Mouse (Mus musculus) c-Kit-positive CD71-positive TER-119-negative erythroid progenitor cells, embryonic 14.5 days (primary cell): Measurements from ENCODE around the gene Lrrc26.
"Not testable (repeated sequence)": the region's sequence is repeated elsewhere in the genome, so short reads cannot be mapped to it uniquely, and the experiment has no call there.

Experiments
- DNase-seq: peaks from one replicate; pipeline ENCODE4 v3.0.0-alpha.2; 2013; ENCODE audit warnings: low read depth

Lrrc26 gene

DNA sequence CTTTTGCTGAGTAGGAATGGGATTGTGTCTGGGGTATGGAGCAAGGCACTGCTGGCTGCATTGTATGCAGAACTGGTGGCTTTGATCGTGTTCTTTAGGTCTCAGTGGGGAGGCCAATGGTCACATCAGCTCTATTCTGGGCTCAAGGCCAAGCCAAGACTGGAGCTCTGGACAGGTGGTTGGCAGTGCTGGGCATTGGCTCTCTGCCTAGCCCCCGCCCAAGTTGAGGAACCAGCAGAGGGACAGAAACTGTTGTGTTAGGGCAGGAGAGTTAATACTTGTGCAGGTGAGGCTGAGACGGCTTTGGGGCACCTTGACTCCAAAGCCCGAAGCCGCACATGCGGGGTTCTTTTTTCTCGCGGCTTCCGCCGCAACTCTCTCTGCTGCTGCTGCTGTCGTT is at the start of gene Lrrc26:
Lrrc26 (plus strand) TSS at position 265 of the 400 bp plus-strand sequence.
- DNase-seq = no peak

DNA sequence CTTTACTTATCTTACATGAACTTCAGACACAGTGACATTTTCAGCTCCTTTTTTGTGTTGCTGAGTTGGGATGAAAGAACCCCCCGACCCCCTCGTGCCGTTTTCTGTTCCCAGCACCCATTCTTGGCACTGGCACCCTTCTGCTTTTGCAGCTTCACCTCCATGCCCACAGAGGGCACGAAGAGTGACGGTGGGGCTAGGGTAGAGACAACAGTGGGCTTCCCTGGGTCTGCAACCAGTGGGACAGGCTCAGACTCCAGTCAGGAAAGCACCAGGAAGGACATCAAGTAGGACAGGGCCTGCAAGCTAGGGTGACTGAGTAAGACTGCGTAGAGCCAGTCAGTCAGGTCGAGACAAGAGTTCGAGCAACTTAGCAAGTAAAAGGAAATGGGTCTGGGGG is 49.4 kb upstream of the Lrrc26 start:
- DNase-seq = no peak

DNA sequence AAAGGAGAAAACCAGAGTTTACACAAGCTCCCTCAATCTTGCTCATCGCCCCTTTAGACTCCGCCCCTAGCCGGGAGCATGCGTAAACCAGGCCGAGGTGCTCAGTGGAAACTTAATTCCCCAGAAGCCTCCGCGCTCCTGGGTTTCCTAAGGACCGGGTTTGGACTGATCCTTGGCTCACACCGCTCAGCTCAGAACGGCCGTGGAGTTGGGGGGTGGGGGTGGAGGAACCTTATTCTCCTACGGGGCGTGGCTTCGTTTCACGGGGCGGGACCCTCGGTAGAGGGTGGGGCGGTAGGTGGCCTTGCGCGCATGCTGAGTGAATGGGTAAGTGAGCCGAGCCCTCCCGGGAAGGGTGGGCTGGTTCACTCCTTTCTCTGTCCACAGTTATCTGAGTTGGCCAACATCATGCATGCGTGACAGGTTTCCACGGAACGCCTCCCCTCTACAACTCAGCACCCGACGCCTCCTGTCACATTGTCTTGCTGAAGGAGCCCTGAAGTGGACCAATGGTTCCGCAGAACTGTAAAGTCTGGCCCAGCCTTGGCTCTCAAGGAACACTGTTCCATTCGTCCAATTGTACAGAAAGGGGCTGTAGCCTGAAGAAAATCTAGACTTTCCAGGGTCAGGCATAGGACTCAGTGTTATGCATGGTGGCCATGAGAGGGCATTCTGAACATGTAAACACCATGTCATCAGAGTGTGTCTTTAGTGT is 48.8 kb upstream of the Lrrc26 start:
- DNase-seq = no peak

DNA sequence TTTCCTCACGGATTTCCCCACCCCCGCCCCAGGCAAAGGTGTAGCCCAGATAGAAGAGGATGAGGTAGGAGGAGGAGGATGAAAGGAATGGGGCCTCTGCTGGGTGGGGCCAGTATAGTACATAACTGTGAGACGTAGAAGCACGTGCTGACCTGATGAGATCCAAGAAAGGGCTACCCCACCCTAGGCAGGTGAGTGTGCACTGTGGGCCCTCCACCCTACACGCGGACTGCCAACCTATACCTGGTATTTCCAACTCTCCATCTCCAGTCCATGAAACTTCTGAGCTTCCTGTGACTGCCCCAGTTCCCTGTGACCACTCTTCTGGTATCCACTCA is 48.3 kb upstream of the Lrrc26 start:
- no peak for DNase-seq

DNA sequence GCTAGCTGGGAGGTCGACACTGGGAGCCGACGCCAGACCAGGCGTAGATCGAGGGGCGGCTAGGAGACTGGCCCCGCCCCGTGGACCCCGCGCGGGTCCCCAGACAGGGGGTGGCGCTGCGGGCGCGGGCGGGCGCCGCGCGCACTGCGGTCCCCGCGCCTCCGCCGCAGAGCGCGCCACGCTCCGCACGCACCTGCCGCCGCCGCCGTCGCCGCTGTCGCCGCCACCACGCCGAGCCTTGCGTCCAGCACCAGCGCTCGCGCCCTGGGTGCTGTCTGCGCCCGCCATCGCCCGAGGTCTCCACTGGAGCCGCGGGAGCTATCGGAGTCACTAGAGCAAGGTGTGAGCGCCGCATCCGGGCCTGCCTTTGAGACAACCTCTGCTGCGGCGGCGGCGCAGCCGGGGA is 47.6 kb upstream of the Lrrc26 start, which contains the start of the genes Rnf208 and Cysrt1:
Rnf208 (plus strand) TSS at position 155 of the 406 bp plus-strand sequence.
Cysrt1 (minus strand) TSS at position 352 of the 406 bp plus-strand sequence.
- no peak for DNase-seq

DNA sequence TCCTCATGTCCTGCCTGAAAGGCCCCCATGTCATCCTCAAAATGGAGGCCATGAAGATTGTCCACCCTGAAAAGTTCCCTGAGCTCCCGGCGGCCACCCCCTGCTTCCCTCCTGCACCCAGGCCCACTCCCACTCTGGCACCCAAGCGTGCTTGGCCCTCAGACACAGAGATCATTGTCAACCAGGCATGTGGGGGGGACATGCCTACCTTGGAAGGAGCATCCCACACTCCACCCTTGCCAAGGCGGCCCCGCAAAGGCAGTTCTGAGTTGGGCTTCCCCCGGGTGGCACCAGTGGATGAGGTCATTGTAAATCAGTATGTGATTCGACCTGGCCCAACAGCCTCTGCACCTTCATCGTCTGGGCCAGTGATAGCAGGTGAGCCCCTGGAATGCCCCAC is 46.4 kb upstream of the Lrrc26 start:
- no peak for DNase-seq

DNA sequence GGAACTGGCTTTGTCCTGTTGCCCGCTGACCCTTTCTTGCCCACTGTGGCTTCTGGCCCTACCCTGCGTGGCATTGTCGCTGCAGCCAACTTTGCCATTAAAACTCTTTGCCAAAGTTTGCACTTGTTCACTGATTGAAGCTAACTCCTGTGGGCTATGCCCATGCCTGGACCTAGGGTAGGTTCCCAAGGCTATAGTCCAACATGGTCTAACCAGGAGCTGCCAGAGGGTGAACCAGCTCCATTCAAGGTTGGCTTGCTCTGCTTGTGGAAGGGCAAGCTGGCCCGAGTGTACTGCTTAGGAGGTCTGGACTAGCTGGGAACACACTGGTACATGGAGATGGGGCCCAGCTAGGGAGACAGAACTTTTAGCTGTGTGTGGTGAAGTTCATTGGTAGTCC is 45.6 kb upstream of the Lrrc26 start:
- DNase-seq = no peak

DNA sequence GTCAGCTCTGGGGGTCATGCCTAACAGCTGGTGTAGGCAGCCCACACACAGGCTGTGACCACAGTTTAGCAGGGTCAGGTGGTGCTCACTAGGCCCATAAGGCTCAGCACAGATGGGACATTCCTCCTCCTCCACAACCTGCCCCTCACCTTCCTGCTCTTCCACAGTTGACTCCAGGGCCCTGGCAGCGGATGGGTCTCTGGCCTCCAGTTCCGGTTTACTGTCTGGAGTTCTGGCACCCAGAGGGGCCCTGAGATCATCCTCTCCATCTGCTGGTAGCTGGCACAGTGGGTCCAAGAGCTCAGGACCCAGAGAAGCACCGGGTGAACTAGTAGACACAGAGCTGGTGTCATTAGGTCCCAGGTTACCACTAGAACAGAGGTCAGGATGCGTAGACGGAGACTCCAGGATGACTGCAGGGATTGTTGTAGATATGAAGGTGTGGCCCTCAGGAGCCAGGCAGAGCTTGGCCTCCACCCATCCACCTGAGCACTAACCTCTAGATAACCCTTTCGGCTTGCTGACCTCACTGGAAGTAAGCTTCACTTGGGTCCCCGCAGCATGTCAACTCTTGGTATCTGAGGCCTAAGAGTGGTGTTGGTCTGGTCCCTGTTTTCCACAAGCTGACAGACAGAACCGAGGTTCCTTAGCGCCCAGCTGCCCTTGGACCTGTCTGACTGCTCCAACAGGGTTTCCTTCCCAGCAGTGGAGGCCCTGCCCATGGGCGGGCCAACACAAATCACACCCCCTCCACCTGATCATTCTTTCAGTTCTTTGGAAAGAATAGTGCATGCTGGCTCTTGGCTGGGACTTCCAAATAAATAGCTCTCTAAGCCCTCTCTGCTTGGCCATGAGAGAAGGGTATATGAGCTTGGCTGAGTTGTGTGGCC is 43.3 kb upstream of the Lrrc26 start, which contains the start of gene AL732309.1:
AL732309.1 (minus strand) TSS at position 681 of the 890 bp plus-strand sequence.
- DNase-seq = no peak

DNA sequence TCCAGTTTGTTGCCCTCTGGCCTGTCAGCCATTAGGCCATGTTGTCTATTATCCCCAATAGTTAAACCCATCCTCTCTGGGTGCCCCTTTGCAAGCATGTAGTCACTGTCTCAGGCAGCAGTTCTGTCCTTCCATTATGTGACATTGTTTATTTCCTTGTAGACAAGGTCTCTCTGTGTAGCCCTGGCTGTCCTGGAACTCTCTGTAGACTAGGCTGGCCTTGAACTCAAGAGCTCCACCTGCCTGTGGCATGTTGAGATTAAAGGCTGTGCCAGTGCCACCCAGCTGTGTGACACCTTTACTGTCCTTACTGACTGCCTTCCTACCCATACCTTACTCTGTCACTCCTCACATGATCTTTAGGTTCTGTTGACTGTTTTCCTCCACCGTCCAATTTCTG is 37.4 kb upstream of the Lrrc26 start:
- DNase-seq = no peak

DNA sequence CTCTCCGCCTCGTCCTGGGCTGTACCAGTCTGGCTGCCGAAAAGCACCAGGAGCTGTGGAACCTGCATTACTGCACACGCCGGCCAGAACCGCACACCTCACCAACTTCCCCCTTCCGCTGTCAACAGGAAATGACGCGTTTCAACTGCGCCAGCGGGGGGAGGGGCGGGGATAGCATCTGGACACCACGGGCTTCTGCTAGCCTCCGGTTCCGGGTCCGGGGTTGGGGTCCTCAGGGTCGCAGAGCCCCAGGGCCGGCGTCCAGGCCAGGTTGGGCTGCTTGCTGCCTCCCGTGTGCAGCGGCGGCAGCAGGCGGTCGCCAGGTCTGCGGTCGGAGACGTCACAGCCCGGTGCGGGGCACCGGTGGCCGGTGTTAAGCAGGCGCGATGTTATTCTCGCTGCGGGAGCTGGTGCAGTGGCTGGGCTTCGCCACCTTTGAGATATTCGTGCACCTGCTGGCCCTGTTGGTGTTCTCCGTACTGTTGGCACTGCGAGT is 34.4 kb upstream of the Lrrc26 start, which contains the start of gene Tmem203:
Tmem203 (plus strand) TSS at position 156 of the 496 bp plus-strand sequence.
- DNase-seq = peak; percentile 88

DNA sequence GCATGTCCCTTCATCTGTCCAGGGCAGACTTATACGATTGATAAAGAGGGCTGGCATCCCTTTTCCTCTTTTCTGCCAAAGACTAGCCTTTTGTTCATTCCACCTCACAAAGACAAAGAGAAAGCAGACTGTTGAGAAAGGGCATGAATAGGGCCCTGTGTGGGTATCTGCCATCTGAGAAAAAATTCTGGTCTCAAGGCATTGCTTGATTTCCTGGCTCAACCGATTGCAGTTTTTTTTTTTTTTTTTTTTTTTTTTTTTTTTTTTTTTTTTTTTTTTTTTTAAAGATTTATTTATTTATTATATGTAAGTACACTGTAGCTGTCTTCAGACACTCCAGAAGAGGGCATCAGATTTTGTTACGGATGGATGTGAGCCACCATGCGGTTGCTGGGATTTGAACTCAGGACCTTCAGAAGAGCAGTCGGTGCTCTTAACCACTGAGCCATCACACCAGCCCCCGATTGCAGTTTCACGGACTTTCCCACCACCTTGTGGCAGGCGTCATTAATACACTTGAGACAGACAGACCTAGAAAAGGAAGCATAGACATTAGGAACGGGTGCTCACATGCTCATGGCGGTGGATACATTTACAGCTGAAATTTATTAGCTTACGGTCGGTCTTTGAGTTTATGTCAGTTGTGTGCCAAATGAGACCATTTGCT is 33.1 kb upstream of the Lrrc26 start:
- not testable (repeated sequence) for DNase-seq

DNA sequence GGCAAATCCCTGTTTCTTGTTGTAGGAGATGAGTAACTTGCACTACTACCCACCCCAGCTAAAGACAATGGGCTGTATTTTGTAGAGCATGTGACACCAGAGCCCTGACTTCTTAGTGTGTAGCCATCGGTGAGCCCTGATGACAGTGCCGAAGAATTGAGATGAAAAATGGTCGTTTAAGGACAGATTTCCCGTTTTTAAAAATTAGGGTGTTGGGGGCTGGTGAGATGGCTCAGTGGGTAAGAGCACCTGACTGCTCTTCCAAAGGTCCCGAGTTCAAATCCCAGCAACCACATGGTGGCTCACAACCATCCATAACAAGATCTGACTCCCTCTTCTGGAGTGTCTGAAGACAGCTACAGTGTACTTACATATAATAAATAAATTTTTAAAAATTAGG is 32.5 kb upstream of the Lrrc26 start:
- DNase-seq = not testable (repeated sequence)

DNA sequence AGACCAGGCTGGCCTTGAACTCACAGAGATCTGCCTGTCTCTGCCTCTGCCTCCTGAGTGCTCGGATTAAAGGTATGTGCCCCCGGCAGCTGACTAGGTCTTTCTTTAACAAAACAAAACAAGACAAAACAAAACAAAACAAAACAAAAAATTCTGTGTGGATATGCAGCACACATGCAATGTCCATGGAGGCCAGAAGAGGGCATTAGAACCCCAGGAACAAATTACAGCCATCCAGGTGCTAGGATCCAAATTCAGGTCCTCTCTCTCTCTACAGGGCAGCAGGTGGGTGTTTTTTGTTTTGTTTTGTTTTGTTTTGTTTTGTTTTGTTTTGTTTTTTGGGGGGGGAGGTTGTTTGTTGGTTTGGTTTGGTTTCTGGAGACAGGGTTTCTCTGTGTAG is 30.8 kb upstream of the Lrrc26 start:
- DNase-seq = no peak

DNA sequence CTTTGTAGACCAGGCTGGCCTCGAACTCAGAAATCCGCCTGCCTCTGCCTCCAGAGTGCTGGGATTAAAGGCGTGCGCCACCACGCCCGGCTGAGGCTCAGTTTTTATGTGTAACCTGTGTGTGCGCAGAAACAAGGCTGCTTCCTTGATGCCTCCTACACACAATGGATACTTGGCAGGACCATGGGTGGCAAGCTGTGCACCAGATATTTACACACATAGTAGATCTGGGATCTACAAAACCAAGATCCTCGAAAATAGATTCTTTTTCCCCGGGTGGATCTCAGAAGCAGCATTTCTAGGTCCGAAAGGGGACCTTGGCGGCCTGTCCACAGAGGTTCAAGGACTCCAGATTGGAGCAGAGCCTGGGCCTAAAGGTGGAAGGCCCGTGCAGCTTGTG is 27.8 kb upstream of the Lrrc26 start:
- no peak for DNase-seq

DNA sequence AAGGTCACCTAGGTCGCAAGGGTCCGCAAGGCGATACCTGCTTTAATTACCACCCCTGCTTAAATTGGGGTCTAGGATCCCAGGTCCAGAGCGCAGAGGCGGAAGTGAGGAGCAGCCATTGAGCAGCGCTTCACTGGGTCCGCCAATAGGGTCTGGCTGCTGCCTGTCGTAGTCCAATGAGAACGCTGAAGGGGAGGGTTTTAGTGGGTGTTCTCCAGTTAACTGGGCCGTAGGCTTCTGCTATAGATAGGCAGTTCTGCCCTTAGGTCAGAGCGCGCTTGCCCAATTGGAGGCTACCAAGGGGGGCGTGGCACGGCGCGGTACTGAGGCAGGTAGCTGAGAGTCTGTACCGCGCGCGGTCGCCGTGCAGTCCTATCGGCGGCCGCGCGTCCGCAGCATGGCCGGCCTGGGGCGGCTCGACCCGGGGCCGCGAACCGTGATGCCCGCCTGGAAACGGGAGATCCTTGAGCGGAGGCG is 27.4 kb upstream of the Lrrc26 start, which contains the start of gene Tprn:
Tprn (plus strand) TSS at position 328 of the 477 bp plus-strand sequence.
- DNase-seq = peak; percentile 95

DNA sequence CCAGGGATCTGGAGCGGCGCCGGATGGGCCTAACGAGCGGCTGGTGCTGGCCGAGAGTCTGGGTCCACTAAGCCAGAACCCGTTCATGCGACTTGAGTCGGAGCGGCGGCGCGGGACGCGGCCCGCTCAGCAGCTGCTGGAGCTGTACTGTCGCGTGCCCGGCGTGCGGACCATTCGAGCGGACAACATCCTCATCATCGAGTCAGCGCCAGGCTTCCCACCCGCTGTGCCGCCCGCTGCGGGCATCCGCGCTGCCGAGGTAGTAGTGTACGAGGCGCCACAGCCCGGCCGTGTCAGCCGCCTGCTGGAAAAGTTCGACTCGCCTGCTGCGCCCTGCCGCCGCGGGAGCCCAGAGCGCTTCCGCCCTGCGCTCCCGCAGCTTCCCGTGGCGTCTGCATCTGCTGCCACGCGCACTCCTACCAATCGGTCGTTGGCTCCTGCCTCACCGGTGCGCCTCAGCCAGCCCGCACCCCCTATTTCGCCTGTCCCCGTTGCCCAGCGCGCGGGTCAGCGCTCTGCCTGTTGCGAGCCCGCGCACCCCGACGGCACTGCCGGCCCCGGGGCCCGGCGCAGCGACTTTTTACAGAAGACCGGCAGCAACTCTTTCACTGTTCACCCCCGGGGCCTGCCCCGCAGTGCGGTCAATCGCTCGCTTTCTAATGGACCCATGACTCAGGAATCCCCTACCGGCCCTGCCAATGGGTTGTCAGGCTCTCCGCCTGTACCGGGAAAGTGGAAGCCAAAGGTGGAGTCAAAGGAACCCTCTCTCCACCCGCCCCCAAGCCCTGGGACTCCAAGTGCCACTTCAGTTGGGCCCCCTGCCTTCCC is 26.7 kb upstream of the Lrrc26 start:
- DNase-seq = peak; percentile 43

DNA sequence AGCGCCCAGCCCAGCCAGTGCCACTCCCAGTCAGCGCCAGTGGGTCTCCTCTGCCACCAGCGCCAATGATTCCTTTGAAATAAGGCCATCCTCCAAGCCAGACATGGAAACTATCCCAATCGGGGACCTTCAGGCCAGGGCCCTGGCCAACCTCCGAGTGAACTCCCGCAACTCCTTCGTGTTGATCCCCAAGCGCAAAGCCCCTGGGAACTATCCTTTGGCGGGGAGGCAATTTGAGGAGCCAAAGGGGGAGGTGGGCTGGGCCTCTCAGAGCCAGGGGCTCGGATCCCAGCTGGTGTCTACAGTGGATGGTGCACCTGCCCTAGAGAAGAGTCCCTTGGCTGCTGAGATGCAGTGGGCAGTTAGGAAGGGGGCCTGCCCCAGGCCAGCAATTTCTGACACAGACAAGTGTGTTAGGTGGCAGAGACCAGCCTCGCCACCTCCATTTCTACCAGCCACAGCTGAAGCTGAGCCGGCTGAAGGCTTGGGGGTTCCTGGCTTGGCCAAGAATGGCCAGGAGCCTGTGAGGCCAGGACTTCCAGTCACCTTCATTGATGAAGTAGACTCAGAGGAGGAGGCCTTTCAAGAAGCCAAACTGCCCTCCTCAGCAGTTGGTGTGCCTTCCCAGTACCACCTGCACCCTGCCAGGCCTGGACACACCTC is 26.0 kb upstream of the Lrrc26 start:
- no peak for DNase-seq

DNA sequence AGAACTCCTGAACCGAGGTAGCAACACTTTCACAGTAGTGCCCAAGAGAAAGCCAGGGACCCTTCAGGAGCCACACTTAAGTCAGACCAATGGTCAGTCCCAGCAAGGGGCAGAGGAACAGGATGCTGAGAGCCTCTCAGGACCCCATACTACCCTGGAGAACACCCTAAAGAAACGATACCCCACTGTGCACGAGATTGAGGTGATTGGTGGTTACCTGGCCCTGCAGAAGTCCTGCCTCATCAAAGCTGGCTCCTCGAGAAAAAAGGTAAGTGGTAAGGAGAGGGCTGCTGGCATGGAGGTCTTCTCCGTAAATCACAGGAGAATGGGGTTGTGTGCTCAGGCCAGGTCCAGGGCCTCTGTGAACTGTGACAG is 25.4 kb upstream of the Lrrc26 start:
- DNase-seq = no peak

DNA sequence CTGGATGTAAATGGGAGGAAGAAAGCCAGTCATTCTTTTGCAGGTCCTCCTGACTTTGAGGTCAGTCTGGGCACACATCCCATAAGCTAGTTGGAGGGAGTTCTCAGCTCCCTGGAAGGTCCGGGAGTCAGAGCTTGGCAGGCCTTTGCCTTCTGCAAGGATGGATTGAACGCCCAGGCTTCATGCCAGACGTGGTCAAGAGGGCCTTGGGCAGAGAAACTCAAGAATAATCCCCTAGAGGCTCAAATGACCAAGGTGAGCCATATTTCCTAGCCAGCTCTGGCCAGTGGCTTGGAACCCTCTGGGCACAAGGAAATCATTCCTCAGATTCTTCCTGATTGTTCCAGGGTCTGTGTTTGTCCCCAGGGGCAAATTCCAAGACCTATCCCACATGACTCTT is 24.9 kb upstream of the Lrrc26 start:
- no peak for DNase-seq

DNA sequence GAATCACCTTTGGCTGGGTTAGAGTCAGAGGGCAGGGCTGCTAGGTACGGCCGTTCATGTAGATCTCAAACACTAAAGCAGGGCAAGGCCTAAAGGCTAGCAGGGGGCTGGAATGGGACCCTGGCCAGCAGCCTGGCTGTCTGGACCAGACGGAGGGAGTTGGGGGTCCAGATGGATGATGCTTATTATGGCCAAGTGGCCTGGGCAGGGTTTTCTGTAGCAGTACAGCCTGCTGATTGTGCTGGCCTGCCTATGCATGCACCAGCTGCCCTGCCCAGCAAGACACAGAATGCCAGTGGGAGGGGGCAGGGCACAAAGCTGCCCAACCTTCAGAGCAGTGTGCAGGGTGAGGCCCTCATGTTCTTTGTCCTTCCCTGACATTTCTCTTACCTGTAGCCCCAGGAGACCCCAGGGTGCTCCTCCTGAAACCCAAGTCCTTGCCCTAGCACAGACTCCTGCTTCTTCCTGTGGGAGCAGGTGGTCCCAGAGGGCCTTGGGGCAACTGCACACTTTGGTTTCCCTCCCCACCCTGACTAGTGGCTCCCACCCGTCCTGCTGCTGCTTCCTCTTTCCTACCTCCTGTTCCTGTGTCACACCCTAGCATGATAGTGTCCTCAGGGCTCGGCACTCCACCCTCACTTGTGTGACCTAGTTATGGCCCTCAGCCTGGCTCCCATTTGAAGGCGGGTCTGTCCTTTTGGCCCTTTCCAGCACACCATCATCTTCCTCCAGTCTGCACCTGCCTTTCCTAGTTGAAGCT is 23.6 kb upstream of the Lrrc26 start:
- no peak for DNase-seq
